Mouse (Mus musculus) midbrain, postnatal 0 days (tissue): Measurements from ENCODE around the gene Cyp4f13. TPM values are rescaled to one million over a fixed set of nuclear protein-coding genes. Genes with fewer than 3 reads are reported as not detected.

ENCODE experiments used
- ATAC-seq: fragments of 200-750 bp; cut with Nextera tagmentation; 2 replicates; pipeline ENCODE4 v1.8.0; 2017; ENCODE audit warnings: moderate number of reproducible peaks, mild to moderate bottlenecking, moderate TSS enrichment, moderate library complexity; ENCODE audit not compliant: low FRiP score
- DNase-seq: peaks from one replicate; pipeline ENCODE4 v3.0.0-alpha.2; 2015; ENCODE audit warnings: low spot score
- H3K27ac ChIP-seq: fragments of 300-500 bp; sonication (generic); 2 replicates; pipeline ENCODE4 v1.5.1; 2014; ENCODE audit warnings: low read depth, mild to moderate bottlenecking, low read length, mixed read lengths
- H3K27me3 ChIP-seq: fragments of 300-500 bp; sonication (generic); 2 replicates; pipeline ENCODE4 v1.6.1; 2014; ENCODE audit warnings: low read length, control low read depth, mixed read lengths; ENCODE audit not compliant: insufficient read depth
- H3K36me3 ChIP-seq: fragments of 300-500 bp; sonication (generic); 2 replicates; pipeline ENCODE4 v1.6.1; 2014; ENCODE audit warnings: low read length, control low read depth, mixed read lengths; ENCODE audit not compliant: insufficient read depth
- H3K4me1 ChIP-seq: fragments of 300-500 bp; sonication (generic); 2 replicates; pipeline ENCODE4 v1.6.1; 2014; ENCODE audit warnings: mild to moderate bottlenecking, control low read depth, antibody characterized with exemption, low read length, mixed read lengths; ENCODE audit not compliant: insufficient read depth
- H3K4me2 ChIP-seq: fragments of 300-500 bp; sonication (generic); 2 replicates; pipeline ENCODE4 v1.6.1; 2014; ENCODE audit warnings: low read depth, mild to moderate bottlenecking, low read length, mixed read lengths; ENCODE audit not compliant: poor library complexity, severe bottlenecking
- H3K4me3 ChIP-seq: fragments of 300-500 bp; sonication (generic); 2 replicates; pipeline ENCODE4 v1.5.1; 2014; ENCODE audit warnings: low read depth, mild to moderate bottlenecking, low read length, moderate library complexity
- H3K9ac ChIP-seq: fragments of 300-500 bp; sonication (generic); replicated peaks from 2 replicates; pipeline ENCODE4 v1.6.1; 2014; ENCODE audit warnings: mild to moderate bottlenecking, low read length, moderate library complexity, mixed read lengths; ENCODE audit not compliant: poor library complexity, severe bottlenecking
- H3K9me3 ChIP-seq: fragments of 300-500 bp; sonication (generic); 2 replicates; pipeline ENCODE4 v1.6.1; 2016; ENCODE audit warnings: low read length, control low read depth
- CTCF ChIP-seq: IDR thresholded peaks from 2 replicates; pipeline ENCODE4 v1.5.1; 2016; ENCODE audit warnings: antibody characterized with exemption, mild to moderate bottlenecking
- WGBS: fragments of 180-500 bp; shearing (Covaris S2); extraction: QIAGEN DNeasy Blood & Tissue Kit; methylation state at CpG from one replicate; pipeline ENCODE4 v1.1.7; 2014; 5-methylcytosine and 5-hydroxymethylcytosine counted together
- polyA plus RNA-seq: library from polyadenylated mRNA; unstranded; fragments of >200 nt; fragmentation: Nextera tagmentation; extraction: Ambion mirVana; gene quantifications from 2 replicates; pipeline ENCODE4 v1.2.1, GENCODE M21; 2015
- total RNA-seq: library from RNA; depleted of rRNA; stranded (reverse); fragments of >200 nt; gene quantifications from 2 replicates; pipeline ENCODE4 v1.2.3, GENCODE M21; 2014

Cyp4f13 gene
- total and polyA plus RNA-seq, 2 experiments from 2014 or later = 8.0 to 15.1 TPM

GRCm38 (mm10) chr17:32901751-32902525 is 45.3 kb downstream of the Cyp4f13 start:
- ATAC-seq (no peak), DNase-seq (no peak)
- Histone ChIP-seq H3K4me3 (no peak overlapping the region), H3K9me3 (no peaks in the 10 kb centered on the region), H3K4me2 (no peak overlapping the region), H3K36me3 (no peaks in the 10 kb centered on the region), H3K27ac (no peak overlapping the region), H3K27me3 (no peaks in the 10 kb centered on the region), H3K4me1 (no peaks in the 10 kb centered on the region), H3K9ac (no peak overlapping the region)
- no peak for TF ChIP-seq CTCF
- 50% methylated on average over 1 of the region's 1 CpGs for WGBS

DNA sequence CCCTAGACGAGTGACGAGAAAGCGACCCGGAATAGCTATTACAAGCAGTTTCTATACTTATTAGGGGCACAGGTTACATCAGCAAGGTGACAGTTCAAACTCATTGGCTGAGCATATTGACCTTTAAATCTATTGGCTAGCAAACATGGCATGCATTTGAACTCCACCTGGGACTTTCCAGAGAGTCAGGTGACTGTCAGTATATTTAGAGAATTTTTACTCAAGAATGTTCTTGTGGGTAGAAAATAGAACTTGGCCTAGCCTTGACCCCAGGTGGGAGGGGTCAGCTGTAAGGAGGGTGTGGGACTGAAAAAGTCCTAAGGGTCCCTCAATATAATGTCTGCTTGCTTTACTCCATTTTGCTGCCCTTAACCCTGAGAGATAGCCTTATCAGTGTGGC is 51.8 kb downstream of the Cyp4f13 start:
- TF ChIP-seq CTCF = no peak
- H3K27me3 ChIP-seq = no peaks in the 10 kb centered on the region
- H3K4me3 ChIP-seq = no peak overlapping the region
- no peaks in the 10 kb centered on the region for H3K9me3 ChIP-seq
- 90% methylated on average over 4 of the region's 4 CpGs for WGBS
- H3K9ac ChIP-seq = no peak overlapping the region
- H3K27ac ChIP-seq = no peak overlapping the region
- ATAC-seq = no peak
- peaks cover 4% of the 10 kb centered on the region; the same call in 1 of the 2 replicates for H3K4me1 ChIP-seq
- H3K4me2 ChIP-seq = no peak overlapping the region
- H3K36me3 ChIP-seq = no peaks in the 10 kb centered on the region
- no peak for DNase-seq

DNA sequence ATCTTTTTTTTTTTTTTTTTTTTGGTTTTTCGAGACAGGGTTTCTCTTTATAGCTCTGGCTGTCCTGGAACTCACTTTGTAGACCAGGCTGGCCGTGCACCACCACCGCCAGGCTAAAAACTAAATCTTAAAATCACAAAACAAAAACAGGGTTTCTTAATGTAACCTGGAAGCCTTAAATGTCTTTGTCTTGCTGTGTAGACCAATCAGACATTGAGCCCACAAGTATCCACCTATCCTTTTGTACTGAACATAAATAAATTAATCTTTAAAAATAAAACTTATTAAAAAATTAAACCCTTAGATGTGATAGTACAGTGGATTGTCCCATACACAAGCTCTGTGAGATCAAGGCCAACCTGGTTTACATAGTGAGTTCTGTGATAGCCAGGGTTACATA is 53.3 kb downstream of the Cyp4f13 start:
- no peaks in the 10 kb centered on the region for H3K27me3 ChIP-seq
- H3K4me2 ChIP-seq = no peak overlapping the region
- ATAC-seq (no peak), DNase-seq (no peak)
- no peaks in the 10 kb centered on the region for H3K36me3 ChIP-seq
- WGBS = 76% methylated on average over 3 of the region's 3 CpGs
- no peak overlapping the region for H3K9ac ChIP-seq
- H3K9me3 ChIP-seq = no peaks in the 10 kb centered on the region
- no peak overlapping the region for H3K4me3 ChIP-seq
- TF ChIP-seq CTCF = no peak
- H3K27ac ChIP-seq = no peak overlapping the region
- H3K4me1 ChIP-seq = peaks cover 8% of the 10 kb centered on the region; the same call in 1 of the 2 replicates

DNA sequence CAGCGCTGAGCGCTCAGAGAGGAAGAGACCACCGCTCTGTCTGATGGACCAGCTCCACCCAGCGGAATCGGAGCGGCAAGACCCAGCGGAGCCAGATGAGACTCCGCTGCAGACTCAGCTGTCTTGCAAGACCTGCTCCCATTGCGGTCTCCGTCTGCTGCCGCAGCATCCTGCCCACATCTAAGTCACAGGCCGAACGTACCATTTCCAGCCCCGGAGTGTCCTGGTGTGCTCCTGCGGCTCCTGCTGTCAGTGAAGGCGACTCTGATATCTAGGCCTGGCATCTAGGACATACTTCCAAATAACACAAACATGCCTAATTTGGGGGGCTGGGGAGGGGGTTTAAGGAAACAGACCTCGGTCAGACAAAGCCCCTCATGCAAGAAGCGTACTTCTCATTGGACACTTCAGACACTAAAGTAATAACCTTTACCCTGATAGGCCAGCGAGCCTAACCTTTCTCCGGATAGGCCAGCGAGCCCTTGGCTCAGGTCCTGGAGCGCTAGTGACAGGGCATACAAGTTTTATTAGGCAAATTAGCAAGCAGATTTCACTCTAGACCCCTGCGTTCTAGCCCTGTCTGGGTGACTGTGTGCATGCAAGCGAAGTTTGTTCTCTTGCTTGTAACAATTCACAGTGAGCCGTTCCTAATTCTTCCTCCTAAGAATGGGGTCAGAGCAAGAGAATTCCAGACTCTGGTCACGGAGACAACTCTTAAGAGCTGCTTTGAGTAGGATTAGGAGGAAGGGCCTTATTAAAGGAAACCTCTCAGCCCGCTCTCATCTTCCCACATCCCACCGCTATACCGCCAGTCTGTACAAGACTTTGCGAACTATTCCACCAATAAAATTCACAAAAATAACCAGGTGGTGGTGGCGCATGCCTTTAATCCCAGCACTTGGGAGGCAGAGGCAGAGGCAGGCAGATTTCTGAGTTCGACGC is 55.7 kb downstream of the Cyp4f13 start, which contains the start of gene Zfp870:
Gene Zfp870 (minus strand): TSS at position 404 of the 942 bp plus-strand sequence.
- Histone ChIP-seq H3K36me3 (no peaks in the 10 kb centered on the region), H3K9me3 (no peaks in the 10 kb centered on the region), H3K4me2 (peak within 1 kb of the TSS; percentile 87), H3K9ac (peak within 1 kb of the TSS; percentile 50), H3K27ac (peak within 1 kb of the TSS; percentile 82), H3K27me3 (no peaks in the 10 kb centered on the region), H3K4me3 (peak within 1 kb of the TSS; percentile 68), H3K4me1 (peaks cover 8% of the 10 kb centered on the region; the same call in 1 of the 2 replicates)
- peak; percentile 99 for ATAC-seq
- peak; percentile 63 for TF ChIP-seq CTCF
- DNase-seq = peak; percentile 97
- WGBS = 10% methylated on average over 33 of the region's 33 CpGs

DNA sequence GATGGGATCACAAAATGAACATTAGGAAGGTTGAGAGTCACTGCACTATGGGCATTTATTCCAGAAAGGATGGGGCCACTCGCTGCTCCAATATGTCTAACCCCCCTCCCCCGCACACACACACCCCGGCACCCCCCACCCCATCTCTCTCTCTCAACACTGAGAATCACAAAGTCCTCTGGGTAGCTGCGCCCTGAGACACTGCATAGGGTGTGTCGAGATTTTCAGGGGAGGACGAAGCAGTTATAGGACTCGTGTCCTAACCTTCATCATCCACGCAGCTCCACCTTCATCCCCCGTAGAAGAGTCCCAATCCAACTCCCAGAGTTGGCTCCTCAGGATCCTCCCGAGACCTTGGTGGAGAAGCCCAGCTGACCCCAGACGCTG is 56.4 kb downstream of the Cyp4f13 start:
- WGBS = 6% methylated on average over 11 of the region's 11 CpGs
- H3K27me3 ChIP-seq = no peaks in the 10 kb centered on the region
- no peaks in the 10 kb centered on the region for H3K36me3 ChIP-seq
- H3K9me3 ChIP-seq = no peaks in the 10 kb centered on the region
- H3K4me3 ChIP-seq = peak overlapping the region; percentile 68
- peak overlapping the region; percentile 50 for H3K9ac ChIP-seq
- peak overlapping the region; percentile 82 for H3K27ac ChIP-seq
- peaks cover 8% of the 10 kb centered on the region; the same call in 1 of the 2 replicates for H3K4me1 ChIP-seq
- ATAC-seq (peak; percentile 58), DNase-seq (no peak)
- TF ChIP-seq CTCF = no peak
- peak overlapping the region; percentile 87 for H3K4me2 ChIP-seq
